Mouse (Mus musculus) forebrain, embryonic 15.5 days (tissue): ENCODE results near the gene Ski. TPM values are rescaled to one million over a fixed set of nuclear protein-coding genes. Genes with fewer than 3 reads are reported as not detected.

Source experiments
- ATAC-seq: fragments of 200-750 bp; cut with Nextera tagmentation; replicated peaks from 2 replicates; pipeline ENCODE4 v1.8.0; 2017; ENCODE audit warnings: mild to moderate bottlenecking, moderate TSS enrichment, moderate library complexity
- H3K27ac ChIP-seq: fragments of 300-500 bp; sonication (generic); replicated peaks from 2 replicates; pipeline ENCODE4 v1.5.1; 2015; ENCODE audit warnings: mild to moderate bottlenecking, inconsistent platforms
- H3K27me3 ChIP-seq: fragments of 300-500 bp; sonication (generic); 2 replicates; pipeline ENCODE4 v1.6.1; 2015; ENCODE audit warnings: inconsistent platforms
- H3K36me3 ChIP-seq: fragments of 300-500 bp; sonication (generic); 2 replicates; pipeline ENCODE4 v1.6.1; 2015; ENCODE audit warnings: mild to moderate bottlenecking, inconsistent platforms
- H3K4me1 ChIP-seq: fragments of 300-500 bp; sonication (generic); 2 replicates; pipeline ENCODE4 v1.6.1; 2015; ENCODE audit warnings: inconsistent platforms
- H3K4me2 ChIP-seq: fragments of 300-500 bp; sonication (generic); replicated peaks from 2 replicates; pipeline ENCODE4 v1.6.1; 2015; ENCODE audit warnings: mild to moderate bottlenecking, inconsistent platforms
- H3K4me3 ChIP-seq: fragments of 300-500 bp; sonication (generic); 2 replicates; pipeline ENCODE4 v1.5.1; 2015; ENCODE audit warnings: mild to moderate bottlenecking, inconsistent platforms
- H3K9ac ChIP-seq: fragments of 300-500 bp; sonication (generic); replicated peaks from 2 replicates; pipeline ENCODE4 v1.6.1; 2015; ENCODE audit warnings: mild to moderate bottlenecking, inconsistent platforms
- H3K9me3 ChIP-seq: fragments of 300-500 bp; sonication (generic); 2 replicates; pipeline ENCODE4 v1.6.1; 2016; ENCODE audit warnings: inconsistent platforms
- WGBS: fragments of 180-500 bp; shearing (Covaris S2); methylation state at CpG from one replicate; pipeline ENCODE4 v1.1.7; 2015; ENCODE audit warnings: mixed read lengths; 5-methylcytosine and 5-hydroxymethylcytosine counted together
- polyA plus RNA-seq: library from polyadenylated mRNA; unstranded; fragments of >200 nt; fragmentation: Nextera tagmentation; extraction: Ambion mirVana; gene quantifications from 2 replicates; pipeline ENCODE4 v1.2.1, GENCODE M21; 2015

The Ski gene
- polyA plus RNA-seq, 1 experiment from 2014 or later: 14.3 TPM

DNA sequence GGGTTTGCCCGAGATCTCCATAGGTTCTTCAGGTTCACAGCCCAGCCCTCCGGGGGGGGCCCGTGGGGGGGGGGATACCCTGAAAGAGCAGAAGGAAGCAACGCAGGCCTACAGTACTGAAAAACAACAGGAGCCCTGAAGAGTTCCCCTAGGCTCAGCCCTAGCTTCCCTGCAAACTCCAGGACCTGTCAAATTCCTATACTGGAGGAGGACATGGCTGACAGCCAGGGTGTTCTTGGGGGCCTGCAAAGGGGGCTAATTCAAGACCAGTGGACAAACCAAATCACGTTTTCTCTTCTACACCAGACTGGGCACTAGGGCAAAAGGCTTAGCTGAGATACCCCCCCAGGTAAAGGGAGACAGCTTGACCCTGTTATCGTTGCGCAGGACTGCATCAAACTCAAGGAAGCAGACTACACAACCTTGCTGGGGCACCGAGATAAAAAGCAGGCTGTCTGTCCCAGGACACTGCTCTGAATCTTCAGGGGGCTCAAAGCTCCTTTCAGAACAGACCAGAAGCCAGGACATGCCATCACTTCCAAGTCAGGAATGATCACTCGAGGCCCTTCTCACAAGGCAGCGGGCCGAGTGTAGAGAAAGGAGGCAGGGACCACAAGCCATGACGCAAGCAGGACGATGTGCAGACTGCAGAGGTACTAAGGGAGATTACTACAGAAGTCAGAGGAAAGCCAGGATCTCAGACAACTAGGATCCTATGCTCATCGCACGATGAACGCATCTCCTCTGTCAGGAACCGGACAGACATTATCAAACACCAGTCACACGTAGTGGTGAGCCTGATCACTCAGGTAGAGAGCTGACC is 37.9 kb downstream of the Ski start:
- no peak overlapping the region for H3K4me2 ChIP-seq
- H3K9ac ChIP-seq: no peak overlapping the region
- no peak for ATAC-seq
- H3K36me3 ChIP-seq: no peaks in the 10 kb centered on the region
- no peak overlapping the region for H3K27ac ChIP-seq
- H3K4me3 ChIP-seq: no peak overlapping the region
- WGBS: 80% methylated on average over 18 of the region's 18 CpGs
- no peaks in the 10 kb centered on the region for H3K9me3 ChIP-seq
- H3K27me3 ChIP-seq: no peaks in the 10 kb centered on the region
- H3K4me1 ChIP-seq: peaks cover 41% of the 10 kb centered on the region

DNA sequence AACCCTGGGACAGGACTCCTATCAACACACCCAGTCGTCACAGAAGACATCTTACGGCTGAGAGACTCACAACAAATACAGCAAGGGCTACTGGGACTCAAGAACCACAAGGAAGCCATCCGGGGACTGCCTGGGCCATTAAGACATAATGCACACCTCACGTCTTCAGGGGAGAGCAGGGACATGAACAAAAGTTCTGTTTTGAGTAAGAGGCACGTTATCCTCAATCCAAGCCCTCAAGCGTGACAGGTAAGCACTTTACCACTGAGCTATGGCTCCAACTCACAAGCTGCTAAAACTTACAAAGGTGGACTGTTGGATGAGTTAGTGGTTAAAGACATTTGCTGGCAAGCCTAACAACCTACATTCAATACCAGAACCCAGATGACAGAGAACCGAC is 39.2 kb downstream of the Ski start:
- Histone ChIP-seq H3K9me3 (no peaks in the 10 kb centered on the region), H3K4me2 (no peak overlapping the region), H3K36me3 (no peaks in the 10 kb centered on the region), H3K27ac (no peak overlapping the region), H3K4me3 (no peak overlapping the region), H3K27me3 (no peaks in the 10 kb centered on the region), H3K9ac (no peak overlapping the region), H3K4me1 (peaks cover 43% of the 10 kb centered on the region)
- 90% methylated on average over 7 of the region's 7 CpGs for WGBS
- ATAC-seq: no peak

- H3K4me1 ChIP-seq: peaks cover 50% of the 10 kb centered on the region
- no peak overlapping the region for H3K4me3 ChIP-seq
- H3K27ac ChIP-seq: peak overlapping the region; percentile 64
- no peak for ATAC-seq
- no peaks in the 10 kb centered on the region for H3K9me3 ChIP-seq
- no peak overlapping the region for H3K4me2 ChIP-seq
- H3K9ac ChIP-seq: no peak overlapping the region
- H3K36me3 ChIP-seq: no peaks in the 10 kb centered on the region
- WGBS: 32% methylated on average over 3 of the region's 3 CpGs
- H3K27me3 ChIP-seq: no peaks in the 10 kb centered on the region
These were observed 43.3 kb downstream of the Ski start for GRCm38 (mm10) chr4:155178981-155179512.

DNA sequence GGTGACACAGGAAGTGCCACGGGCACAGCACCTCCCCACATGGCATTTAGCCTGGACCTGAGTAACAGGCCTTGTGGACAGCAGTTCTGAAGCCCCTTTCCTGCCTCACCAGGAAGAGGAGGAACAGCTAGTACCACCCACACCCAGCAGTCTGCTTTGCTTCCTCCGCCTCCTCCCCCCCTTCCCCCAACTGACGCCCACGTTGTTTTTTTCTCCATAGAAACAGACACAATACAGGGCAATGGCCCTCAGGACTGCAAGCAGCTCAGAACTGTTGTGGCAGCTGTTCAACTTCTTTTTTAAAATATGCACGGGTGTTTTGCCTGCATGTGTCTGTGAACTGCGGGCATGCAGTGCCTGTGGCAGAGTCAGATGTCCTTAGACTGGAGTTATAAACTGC is 44.1 kb downstream of the Ski start:
- Histone ChIP-seq H3K36me3 (no peaks in the 10 kb centered on the region), H3K9me3 (no peaks in the 10 kb centered on the region), H3K27ac (peak overlapping the region; percentile 64), H3K4me3 (no peak overlapping the region), H3K9ac (0 out of 2 replicates have a peak overlapping the region, but pooled peaks have one; percentile 17), H3K4me1 (peaks cover 57% of the 10 kb centered on the region), H3K27me3 (no peaks in the 10 kb centered on the region), H3K4me2 (peak overlapping the region; percentile 10)
- peak; percentile 65 for ATAC-seq
- 2% methylated on average over 6 of the region's 6 CpGs for WGBS

- no peaks in the 10 kb centered on the region for H3K9me3 ChIP-seq
- WGBS: 72% methylated on average over 3 of the region's 3 CpGs
- H3K4me2 ChIP-seq: no peak overlapping the region
- no peaks in the 10 kb centered on the region for H3K27me3 ChIP-seq
- H3K4me3 ChIP-seq: no peak overlapping the region
- no peak overlapping the region for H3K9ac ChIP-seq
- H3K4me1 ChIP-seq: peaks cover 78% of the 10 kb centered on the region
- H3K36me3 ChIP-seq: no peaks in the 10 kb centered on the region
- no peak for ATAC-seq
- no peak overlapping the region for H3K27ac ChIP-seq
These were observed 46.2 kb downstream of the Ski start for GRCm38 (mm10) chr4:155176210-155176609.

GRCm38 (mm10) chr4:155173822-155174785 is 48.3 kb downstream of the Ski start:
- Histone ChIP-seq H3K27ac (peak overlapping the region; percentile 86), H3K4me3 (no peak overlapping the region), H3K9ac (peak overlapping the region; percentile 26; the same call in 1 of the 2 replicates), H3K9me3 (no peaks in the 10 kb centered on the region), H3K27me3 (no peaks in the 10 kb centered on the region), H3K4me1 (peaks cover 82% of the 10 kb centered on the region), H3K36me3 (no peaks in the 10 kb centered on the region), H3K4me2 (peak overlapping the region; percentile 23; the same call in 1 of the 2 replicates)
- WGBS: 20% methylated on average over 17 of the region's 17 CpGs
- 0 out of 2 replicates have a peak, but pooled peaks have one; percentile 1 for ATAC-seq

GRCm38 (mm10) chr4:155172909-155173821 is 49.2 kb downstream of the Ski start:
- WGBS: 3% methylated on average over 21 of the region's 21 CpGs
- Histone ChIP-seq H3K9me3 (no peaks in the 10 kb centered on the region), H3K36me3 (no peaks in the 10 kb centered on the region), H3K4me2 (peak overlapping the region; percentile 23; the same call in 1 of the 2 replicates), H3K4me3 (no peak overlapping the region), H3K4me1 (peaks cover 74% of the 10 kb centered on the region), H3K27ac (peak overlapping the region; percentile 86), H3K27me3 (no peaks in the 10 kb centered on the region), H3K9ac (peak overlapping the region; percentile 26; the same call in 1 of the 2 replicates)
- ATAC-seq: peak; percentile 77

- H3K9ac ChIP-seq: no peak overlapping the region
- no peaks in the 10 kb centered on the region for H3K9me3 ChIP-seq
- H3K4me1 ChIP-seq: peaks cover 63% of the 10 kb centered on the region
- ATAC-seq: no peak
- WGBS: 42% methylated on average over 5 of the region's 5 CpGs
- H3K4me3 ChIP-seq: no peak overlapping the region
- H3K27me3 ChIP-seq: no peaks in the 10 kb centered on the region
- H3K27ac ChIP-seq: peak overlapping the region; percentile 86; the same call in 1 of the 2 replicates
- no peak overlapping the region for H3K4me2 ChIP-seq
- no peaks in the 10 kb centered on the region for H3K36me3 ChIP-seq
These were observed 50.3 kb downstream of the Ski start for GRCm38 (mm10) chr4:155171961-155172533.

- Histone ChIP-seq H3K36me3 (no peaks in the 10 kb centered on the region), H3K4me3 (no peak overlapping the region), H3K4me1 (peaks cover 52% of the 10 kb centered on the region), H3K4me2 (no peak overlapping the region), H3K9me3 (no peaks in the 10 kb centered on the region), H3K27ac (no peak overlapping the region), H3K9ac (no peak overlapping the region), H3K27me3 (no peaks in the 10 kb centered on the region)
- no peak for ATAC-seq
- 87% methylated on average over 8 of the region's 8 CpGs for WGBS
These were observed 51.7 kb downstream of the Ski start for GRCm38 (mm10) chr4:155170614-155171212.

- H3K4me3 ChIP-seq: no peak overlapping the region
- H3K27ac ChIP-seq: no peak overlapping the region
- H3K36me3 ChIP-seq: no peaks in the 10 kb centered on the region
- no peaks in the 10 kb centered on the region for H3K9me3 ChIP-seq
- H3K27me3 ChIP-seq: no peaks in the 10 kb centered on the region
- WGBS: 91% methylated on average over 8 of the region's 8 CpGs
- H3K9ac ChIP-seq: no peak overlapping the region
- H3K4me1 ChIP-seq: peaks cover 51% of the 10 kb centered on the region
- no peak overlapping the region for H3K4me2 ChIP-seq
- no peak for ATAC-seq
These were observed 53.5 kb downstream of the Ski start for GRCm38 (mm10) chr4:155168835-155169252.
